26 mouse cellular contexts compared by ENCODE assay signal in the genomic region with DNA sequence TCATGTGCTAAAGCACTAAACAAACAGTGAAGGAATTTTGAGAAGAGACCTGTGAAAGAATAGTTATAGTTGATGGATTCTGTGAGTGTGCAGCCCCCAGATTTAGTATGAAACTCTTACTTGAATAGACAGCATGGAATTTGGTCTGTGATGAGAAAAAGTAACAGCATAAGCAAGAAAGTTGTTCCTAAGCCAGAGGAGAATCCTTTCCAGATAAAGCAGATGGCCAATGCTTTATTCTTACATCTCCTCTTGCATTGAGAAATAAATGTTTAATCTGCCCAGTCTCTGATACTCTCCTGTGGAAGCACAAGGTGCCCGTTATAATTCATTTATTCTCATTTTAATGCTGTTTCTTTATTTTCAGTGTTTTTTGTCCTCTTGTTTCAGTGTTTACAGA.
"Had no signal": no experiment of that assay in that cellular context is flagged by ENCODE, and none has a peak within 500 bp of the region (broad histone marks: within the 10 kb centered on the region; RNA-seq: fewer than 3 reads in every experiment).

No protein-coding gene starts in this region.

- ATAC-seq: hindbrain, embryonic 16.5 days; inflammation-experienced regulatory T-cells, adult 6 months; intestine, embryonic 15.5 days; intestine, postnatal 0 days had no signal

- H3K27me3 ChIP-seq: heart, embryonic 12.5 days; hindbrain, embryonic 12.5 days; intestine, embryonic 15.5 days; limb, embryonic 13.5 days; limb, embryonic 15.5 days; liver, embryonic 13.5 days; liver, embryonic 15.5 days had no signal

- H3K36me3 ChIP-seq: heart, embryonic 10.5 days; heart, embryonic 12.5 days; hindbrain, embryonic 10.5 days; hindbrain, embryonic 12.5 days; intestine, embryonic 15.5 days; limb, embryonic 13.5 days; limb, embryonic 15.5 days; liver, embryonic 13.5 days; liver, embryonic 15.5 days had no signal

- DNase-seq: gastrocnemius, adult 2 months; gastrocnemius, postnatal 10 days; gastrocnemius, postnatal 25 days; heart, adult 18-20 months; heart, postnatal 10 days; heart, postnatal 4 days; kidney, adult 18-20 months; kidney, adult 8-10 months; kidney, postnatal 10 days; kidney, postnatal 25 days; layer of hippocampus, adult 9-11 months; layer of hippocampus, postnatal 36 days; left cerebral cortex, postnatal 4 days; liver, embryonic 13.5 days had no signal

- H3K27ac ChIP-seq: gastrocnemius, adult 2 months; heart, embryonic 10.5 days; hindbrain, embryonic 10.5 days; hindbrain, embryonic 12.5 days; hindbrain, embryonic 14.5 days; intestine, embryonic 15.5 days; limb, embryonic 13.5 days; limb, embryonic 15.5 days; liver, embryonic 13.5 days; liver, embryonic 15.5 days had no signal

- H3K4me2 ChIP-seq: heart, embryonic 12.5 days; hindbrain, embryonic 12.5 days; hindbrain, embryonic 14.5 days; intestine, embryonic 15.5 days; limb, embryonic 13.5 days; limb, embryonic 15.5 days; liver, embryonic 13.5 days; liver, embryonic 15.5 days had no signal

- H3K9ac ChIP-seq: heart, embryonic 12.5 days; hindbrain, embryonic 12.5 days; hindbrain, embryonic 14.5 days; intestine, embryonic 15.5 days; limb, embryonic 13.5 days; limb, embryonic 15.5 days; liver, embryonic 13.5 days; liver, embryonic 15.5 days had no signal

- H3K9me3 ChIP-seq: heart, embryonic 10.5 days; heart, embryonic 12.5 days; hindbrain, embryonic 10.5 days; hindbrain, embryonic 12.5 days; intestine, embryonic 15.5 days; limb, embryonic 13.5 days; limb, embryonic 15.5 days; liver, embryonic 13.5 days; liver, embryonic 15.5 days had no signal

- H3K4me3 ChIP-seq: gastrocnemius, adult 2 months; heart, embryonic 10.5 days; heart, embryonic 12.5 days; hindbrain, embryonic 10.5 days; hindbrain, embryonic 12.5 days; intestine, embryonic 15.5 days; limb, embryonic 13.5 days; limb, embryonic 15.5 days; liver, embryonic 13.5 days; liver, embryonic 15.5 days had no signal

- H3K4me1 ChIP-seq: heart, embryonic 10.5 days; heart, embryonic 12.5 days; hindbrain, embryonic 10.5 days; hindbrain, embryonic 12.5 days; intestine, embryonic 15.5 days; limb, embryonic 13.5 days; limb, embryonic 15.5 days; liver, embryonic 13.5 days; liver, embryonic 15.5 days had no signal
